Mouse (Mus musculus) forebrain, embryonic 11.5 days (tissue): ENCODE measurements at regions not wholly inside any gene's neighbourhood (a gene's known extent, or its start where the extent isn't known, plus 50 kb on each side); places are given as distances from the start of the nearest gene placed in this dataset.

ENCODE experiments used
- ATAC-seq: fragments of 200-750 bp; cut with Nextera tagmentation; replicated peaks from 2 replicates; pipeline ENCODE4 v1.8.0; 2017; ENCODE audit warnings: moderate TSS enrichment; ENCODE audit not compliant: low FRiP score
- DNase-seq: peaks from one replicate; pipeline ENCODE4 v3.0.0-alpha.2; 2017; ENCODE audit warnings: low spot score
- H3K27ac ChIP-seq: fragments of 300-500 bp; sonication (generic); 2 replicates; pipeline ENCODE4 v1.5.1; 2014; ENCODE audit warnings: low read depth, low read length
- H3K27me3 ChIP-seq: fragments of 300-500 bp; sonication (generic); 2 replicates; pipeline ENCODE4 v1.6.1; 2014; ENCODE audit warnings: mild to moderate bottlenecking, low read length, mixed read lengths; ENCODE audit not compliant: control insufficient read depth, insufficient read depth
- H3K36me3 ChIP-seq: fragments of 300-500 bp; sonication (generic); 2 replicates; pipeline ENCODE4 v1.6.1; 2014; ENCODE audit warnings: mild to moderate bottlenecking, low read length, moderate library complexity, mixed read lengths; ENCODE audit not compliant: control insufficient read depth, insufficient read depth
- H3K4me1 ChIP-seq: fragments of 300-500 bp; sonication (generic); replicated peaks from 2 replicates; pipeline ENCODE4 v1.6.1; 2014; ENCODE audit warnings: low read length, mixed read lengths; ENCODE audit not compliant: control insufficient read depth, insufficient read depth
- H3K4me2 ChIP-seq: fragments of 300-500 bp; sonication (generic); 2 replicates; pipeline ENCODE4 v1.6.1; 2014; ENCODE audit warnings: low read depth, mild to moderate bottlenecking, low read length, moderate library complexity, mixed read lengths; ENCODE audit not compliant: severe bottlenecking
- H3K4me3 ChIP-seq: fragments of 300-500 bp; sonication (generic); 2 replicates; pipeline ENCODE4 v1.5.1; 2014; ENCODE audit warnings: low read depth, low read length
- H3K9ac ChIP-seq: fragments of 300-500 bp; sonication (generic); 2 replicates; pipeline ENCODE4 v1.6.1; 2014; ENCODE audit warnings: low read length
- H3K9me3 ChIP-seq: fragments of 300-500 bp; sonication (generic); 2 replicates; pipeline ENCODE4 v1.6.1; 2016; ENCODE audit warnings: low read length, mixed read lengths; ENCODE audit not compliant: control insufficient read depth
- WGBS: fragments of 180-500 bp; shearing (Covaris S2); extraction: QIAGEN DNeasy Blood & Tissue Kit; methylation state at CpG from one replicate; pipeline ENCODE4 v1.1.7; 2014; 5-methylcytosine and 5-hydroxymethylcytosine counted together

DNA sequence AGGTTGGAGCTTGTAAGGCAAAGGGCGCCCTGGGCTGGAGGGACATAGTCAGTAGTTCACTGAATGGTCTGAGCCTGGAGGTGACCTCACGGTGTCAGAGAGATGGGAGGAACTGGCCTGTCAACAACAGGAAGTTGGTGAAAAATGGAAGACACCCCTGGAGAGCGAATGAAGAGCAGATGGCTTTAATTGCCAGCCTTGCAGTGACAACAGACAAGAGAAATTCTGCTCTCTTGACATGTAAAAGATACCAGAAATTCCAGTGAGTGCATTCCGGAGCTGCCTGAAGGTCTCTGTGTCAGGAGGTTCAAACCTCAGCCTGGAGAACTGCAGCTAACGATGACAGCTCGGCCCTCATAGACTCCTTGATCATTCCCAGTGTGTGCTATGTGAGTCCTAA lies 318.3 kb upstream of the Gm5148 start:
- no peak overlapping the region for H3K27ac ChIP-seq
- H3K36me3 ChIP-seq, result no peaks in the 10 kb centered on the region
- no peaks in the 10 kb centered on the region for H3K4me1 ChIP-seq
- H3K27me3 ChIP-seq, result no peaks in the 10 kb centered on the region
- ATAC-seq, result no peak
- no peaks in the 10 kb centered on the region for H3K9me3 ChIP-seq
- H3K4me3 ChIP-seq, result no peak overlapping the region
- no peak overlapping the region for H3K9ac ChIP-seq
- H3K4me2 ChIP-seq, result no peak overlapping the region
- WGBS, result 76% methylated on average over 6 of the region's 6 CpGs
- no peak for DNase-seq

- Histone ChIP-seq H3K27me3 (no peaks in the 10 kb centered on the region), H3K9me3 (no peaks in the 10 kb centered on the region), H3K36me3 (no peaks in the 10 kb centered on the region), H3K4me3 (no peak overlapping the region), H3K27ac (no peak overlapping the region), H3K4me2 (no peak overlapping the region), H3K4me1 (no peaks in the 10 kb centered on the region), H3K9ac (no peak overlapping the region)
- ATAC-seq (no peak), DNase-seq (no peak)
Measured at GRCm38 (mm10) chr3:38036131-38036530, 311.8 kb upstream of the Gm5148 start.

GRCm38 (mm10) chr3:38034138-38034537 lies 309.8 kb upstream of the Gm5148 start:
- ATAC-seq (no peak), DNase-seq (no peak)
- Histone ChIP-seq H3K9me3 (no peaks in the 10 kb centered on the region), H3K4me3 (no peak overlapping the region), H3K27ac (no peak overlapping the region), H3K4me2 (no peak overlapping the region), H3K9ac (no peak overlapping the region), H3K36me3 (no peaks in the 10 kb centered on the region), H3K27me3 (no peaks in the 10 kb centered on the region), H3K4me1 (no peaks in the 10 kb centered on the region)
- 80% methylated on average over 3 of the region's 3 CpGs for WGBS

GRCm38 (mm10) chr3:38014768-38015167 lies 290.5 kb upstream of the Gm5148 start:
- H3K27ac ChIP-seq, result no peak overlapping the region
- H3K4me1 ChIP-seq, result no peaks in the 10 kb centered on the region
- WGBS, result 38% methylated on average over 1 of the region's 1 CpGs
- H3K4me3 ChIP-seq, result no peak overlapping the region
- ATAC-seq (no peak), DNase-seq (no peak)
- H3K4me2 ChIP-seq, result no peak overlapping the region
- no peak overlapping the region for H3K9ac ChIP-seq
- H3K27me3 ChIP-seq, result no peaks in the 10 kb centered on the region
- H3K9me3 ChIP-seq, result no peaks in the 10 kb centered on the region
- H3K36me3 ChIP-seq, result no peaks in the 10 kb centered on the region

GRCm38 (mm10) chr3:38009168-38009567 lies 284.9 kb upstream of the Gm5148 start:
- ATAC-seq (no peak), DNase-seq (no peak)
- Histone ChIP-seq H3K4me3 (no peak overlapping the region), H3K9ac (no peak overlapping the region), H3K4me1 (no peaks in the 10 kb centered on the region), H3K4me2 (no peak overlapping the region), H3K9me3 (no peaks in the 10 kb centered on the region), H3K27me3 (no peaks in the 10 kb centered on the region), H3K27ac (no peak overlapping the region), H3K36me3 (no peaks in the 10 kb centered on the region)
- 61% methylated on average over 4 of the region's 4 CpGs for WGBS

DNA sequence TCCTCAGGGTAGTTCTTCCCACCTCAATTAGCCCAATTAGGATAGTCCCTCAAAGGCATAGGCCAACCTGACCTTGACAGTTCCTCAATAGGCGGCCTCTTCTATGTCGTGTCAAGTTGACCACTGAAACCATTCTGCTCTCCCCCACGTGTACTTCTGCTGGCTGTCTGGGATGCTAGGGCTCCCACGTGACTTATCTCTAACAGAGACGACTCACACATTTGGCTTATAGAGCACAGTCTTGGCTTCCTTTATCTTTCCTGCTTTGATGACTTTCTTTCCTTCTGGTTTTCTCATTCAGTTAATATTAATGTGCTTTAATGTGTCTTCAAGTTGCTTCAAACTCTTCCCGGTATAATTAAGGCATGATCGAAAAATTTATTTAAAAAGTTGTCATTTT lies 284.0 kb upstream of the Gm5148 start:
- Histone ChIP-seq H3K27me3 (no peaks in the 10 kb centered on the region), H3K4me2 (no peak overlapping the region), H3K36me3 (no peaks in the 10 kb centered on the region), H3K4me1 (no peaks in the 10 kb centered on the region), H3K9ac (no peak overlapping the region), H3K9me3 (no peaks in the 10 kb centered on the region), H3K27ac (no peak overlapping the region), H3K4me3 (no peak overlapping the region)
- ATAC-seq (no peak), DNase-seq (no peak)
- 85% methylated on average over 7 of the region's 7 CpGs for WGBS

- no peak for ATAC-seq
- no peaks in the 10 kb centered on the region for H3K4me1 ChIP-seq
- H3K4me2 ChIP-seq, result no peak overlapping the region
- no peak overlapping the region for H3K4me3 ChIP-seq
- H3K27ac ChIP-seq, result no peak overlapping the region
- 76% methylated on average over 1 of the region's 1 CpGs for WGBS
- H3K27me3 ChIP-seq, result no peaks in the 10 kb centered on the region
- no peak for DNase-seq
- H3K9ac ChIP-seq, result no peak overlapping the region
- H3K36me3 ChIP-seq, result no peaks in the 10 kb centered on the region
- H3K9me3 ChIP-seq, result no peaks in the 10 kb centered on the region
Measured at GRCm38 (mm10) chr3:38007626-38008025, 283.3 kb upstream of the Gm5148 start.

DNA sequence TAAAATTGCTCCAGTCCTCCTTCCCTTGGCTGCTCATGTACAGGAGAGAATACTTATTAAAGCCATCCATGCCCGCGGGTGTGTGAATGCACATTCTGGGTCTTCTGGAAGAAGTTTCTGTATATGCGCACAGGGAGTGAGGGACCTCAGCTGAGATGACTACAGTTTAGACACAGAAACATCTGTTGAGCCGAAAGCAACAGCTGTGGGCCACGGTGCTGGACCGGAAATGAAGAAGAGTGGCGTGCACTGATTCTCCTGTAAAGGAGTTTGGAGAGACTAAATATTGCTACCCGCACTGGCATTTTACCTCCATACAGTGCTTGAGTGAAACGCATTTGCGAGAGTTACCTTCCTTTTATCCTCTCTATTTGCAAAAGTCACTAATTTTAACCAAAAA lies 278.0 kb upstream of the Gm5148 start:
- no peak overlapping the region for H3K27ac ChIP-seq
- no peaks in the 10 kb centered on the region for H3K9me3 ChIP-seq
- DNase-seq, result no peak

GRCm38 (mm10) chr3:37999779-38000178 lies 275.5 kb upstream of the Gm5148 start:
- no peak overlapping the region for H3K27ac ChIP-seq
- no peaks in the 10 kb centered on the region for H3K36me3 ChIP-seq
- no peaks in the 10 kb centered on the region for H3K27me3 ChIP-seq
- no peaks in the 10 kb centered on the region for H3K9me3 ChIP-seq
- no peak overlapping the region for H3K9ac ChIP-seq
- no peak overlapping the region for H3K4me3 ChIP-seq
- no peak overlapping the region for H3K4me2 ChIP-seq
- no peak for DNase-seq
- H3K4me1 ChIP-seq, result no peaks in the 10 kb centered on the region
- WGBS, result 88% methylated on average over 1 of the region's 1 CpGs
- ATAC-seq, result no peak

More for the DNA sequence above, 278.0 kb upstream of the Gm5148 start:
- no peaks in the 10 kb centered on the region for H3K4me1 ChIP-seq
- H3K36me3 ChIP-seq, result no peaks in the 10 kb centered on the region
- no peaks in the 10 kb centered on the region for H3K27me3 ChIP-seq
- ATAC-seq, result no peak
- H3K4me3 ChIP-seq, result no peak overlapping the region
- no peak overlapping the region for H3K9ac ChIP-seq
- 95% methylated on average over 10 of the region's 10 CpGs for WGBS
- H3K4me2 ChIP-seq, result no peak overlapping the region
